Mouse (Mus musculus) kidney, adult 2 months (tissue): ENCODE data around the gene Olfr986. TPM values are rescaled to one million over a fixed set of nuclear protein-coding genes. Genes with fewer than 3 reads are reported as not detected.
A peak's percentile ranks its signal among the peaks of the same experiment; 100 is the strongest.

Experiments
- DNase-seq: peaks from one replicate; pipeline ENCODE4 v3.0.0; 2021
- H3K27ac ChIP-seq: fragments of 200-500 bp; 2 replicates; pipeline ENCODE4 v1.5.1; 2012; ENCODE audit warnings: low read depth, low read length, control low read depth, inconsistent platforms; ENCODE audit not compliant: insufficient read depth
- H3K27me3 ChIP-seq: fragments of 200-500 bp; replicated peaks from 2 replicates; pipeline ENCODE4 v1.6.1; 2012; ENCODE audit warnings: mild to moderate bottlenecking, moderate library complexity, low read length, inconsistent platforms; ENCODE audit not compliant: control insufficient read depth, insufficient read depth
- H3K36me3 ChIP-seq: fragments of 200-500 bp; 2 replicates; pipeline ENCODE4 v1.6.1; 2012; ENCODE audit warnings: mild to moderate bottlenecking, moderate library complexity, low read length, inconsistent platforms; ENCODE audit not compliant: control insufficient read depth, insufficient read depth
- H3K4me1 ChIP-seq: fragments of 200-500 bp; 2 replicates; pipeline ENCODE4 v1.6.1; 2011; ENCODE audit warnings: low read length; ENCODE audit not compliant: control insufficient read depth, insufficient read depth
- H3K4me3 ChIP-seq: fragments of 200-500 bp; 2 replicates; pipeline ENCODE4 v1.5.1; 2011; ENCODE audit warnings: mild to moderate bottlenecking, low read depth, low read length, control low read depth; ENCODE audit not compliant: insufficient read depth
- CTCF ChIP-seq: fragments of 200-500 bp; conservative IDR thresholded peaks from 2 replicates; pipeline ENCODE4 v1.5.1; 2011; ENCODE audit warnings: low read depth, mild to moderate bottlenecking, control low read depth, low read length, moderate library complexity, mixed read lengths; ENCODE audit not compliant: insufficient read depth, insufficient read length
- POLR2A ChIP-seq: fragments of 200-500 bp; IDR thresholded peaks from one replicate; pipeline ENCODE4 v1.6.1; 2011; ENCODE audit warnings: low read depth, low read length, control low read depth
- WGBS: fragments of 180-500 bp; shearing (Covaris S2); methylation state at CpG from one replicate; pipeline ENCODE4 v1.1.7; 2018; 5-methylcytosine and 5-hydroxymethylcytosine counted together
- polyA plus RNA-seq: library from polyadenylated mRNA; depleted of rRNA; stranded (reverse); fragments of >200 nt; gene quantifications from 2 replicates; pipeline ENCODE4 v1.2.3, GENCODE M21; 2012

Gene Olfr986
- polyA plus RNA-seq, 1 experiment: not detected

- H3K4me3 ChIP-seq: peak overlapping the region; percentile 56
- no peaks in the 10 kb centered on the region for H3K36me3 ChIP-seq
- WGBS: 84% methylated on average over 8 of the region's 9 CpGs
- H3K27ac ChIP-seq: peak overlapping the region; percentile 7; the same call in 1 of the 2 replicates
- no peaks in the 10 kb centered on the region for H3K27me3 ChIP-seq
- TF ChIP-seq POLR2A: no peak
- TF ChIP-seq CTCF: no peak
- H3K4me1 ChIP-seq: no peaks in the 10 kb centered on the region; the same call in 1 of the 2 replicates
- DNase-seq: peak; percentile 3
Observed at GRCm38 (mm10) chr9:40191086-40191876, 10.6 kb downstream of the Olfr986 start.

- WGBS: 2% methylated on average over 61 of the region's 63 CpGs
- no peaks in the 10 kb centered on the region; the same call in 1 of the 2 replicates for H3K4me1 ChIP-seq
- no peaks in the 10 kb centered on the region for H3K36me3 ChIP-seq
- peak within 1 kb of the TSS; percentile 7; the same call in 1 of the 2 replicates for H3K27ac ChIP-seq
- peak within 1 kb of the TSS; percentile 56 for H3K4me3 ChIP-seq
- DNase-seq: peak; percentile 91
- H3K27me3 ChIP-seq: no peaks in the 10 kb centered on the region
- TF ChIP-seq POLR2A: peak; percentile 54
- TF ChIP-seq CTCF: 0 out of 2 replicates have a peak, but pooled peaks have one; percentile 7
Observed at GRCm38 (mm10) chr9:40192098-40193038, 11.6 kb downstream of the Olfr986 start, which contains the start of gene Zfp202. Zfp202 (plus strand) TSS chr9:40192316.

GRCm38 (mm10) chr9:40195981-40196380 is 15.3 kb downstream of the Olfr986 start:
- Histone ChIP-seq H3K36me3 (no peaks in the 10 kb centered on the region), H3K4me1 (no peaks in the 10 kb centered on the region; the same call in 1 of the 2 replicates), H3K27ac (no peak overlapping the region), H3K4me3 (no peak overlapping the region), H3K27me3 (no peaks in the 10 kb centered on the region)
- no peak for DNase-seq
- WGBS: 66% methylated on average over 3 of the region's 3 CpGs
- TF ChIP-seq CTCF: no peak
- TF ChIP-seq POLR2A: no peak

GRCm38 (mm10) chr9:40206546-40206950 is 25.8 kb downstream of the Olfr986 start:
- 40% methylated on average over 5 of the region's 5 CpGs for WGBS
- peaks cover 3% of the 10 kb centered on the region for H3K36me3 ChIP-seq
- DNase-seq: no peak
- no peak for TF ChIP-seq POLR2A
- TF ChIP-seq CTCF: no peak
- H3K4me1 ChIP-seq: 0 out of 2 replicates have a peak, but pooled peaks cover 2% of the 10 kb centered on the region
- no peaks in the 10 kb centered on the region for H3K27me3 ChIP-seq
- H3K27ac ChIP-seq: no peak overlapping the region
- H3K4me3 ChIP-seq: no peak overlapping the region

GRCm38 (mm10) chr9:40210744-40211143 is 30.0 kb downstream of the Olfr986 start:
- Histone ChIP-seq H3K27me3 (no peaks in the 10 kb centered on the region), H3K36me3 (peaks cover 7% of the 10 kb centered on the region), H3K27ac (no peak overlapping the region), H3K4me1 (0 out of 2 replicates have a peak, but pooled peaks cover 2% of the 10 kb centered on the region), H3K4me3 (no peak overlapping the region)
- no peak for TF ChIP-seq CTCF
- no peak for TF ChIP-seq POLR2A
- 88% methylated on average over 2 of the region's 2 CpGs for WGBS
- no peak for DNase-seq

GRCm38 (mm10) chr9:40214058-40214457 is 33.3 kb downstream of the Olfr986 start:
- no peak for DNase-seq
- no peak overlapping the region for H3K4me3 ChIP-seq
- H3K36me3 ChIP-seq: peaks cover 4% of the 10 kb centered on the region
- no peak overlapping the region for H3K27ac ChIP-seq
- no peaks in the 10 kb centered on the region for H3K27me3 ChIP-seq
- no peak for TF ChIP-seq POLR2A
- TF ChIP-seq CTCF: no peak
- H3K4me1 ChIP-seq: no peaks in the 10 kb centered on the region
- WGBS: 93% methylated on average over 5 of the region's 5 CpGs
